Mouse (Mus musculus) liver, embryonic 11.5 days (tissue): ENCODE data around the gene Tbx1. TPM values are rescaled to one million over a fixed set of nuclear protein-coding genes. Genes with fewer than 3 reads are reported as not detected.
"Not testable (repeated sequence)": the region's sequence is repeated elsewhere in the genome, so short reads cannot be mapped to it uniquely, and the experiment has no call there.

Experiments
- ATAC-seq: fragments of 200-750 bp; cut with Nextera tagmentation; replicated peaks from 2 replicates; pipeline ENCODE4 v1.8.0; 2017; ENCODE audit warnings: moderate number of reproducible peaks, mild to moderate bottlenecking, moderate TSS enrichment, moderate library complexity; ENCODE audit not compliant: low FRiP score
- DNase-seq: peaks from one replicate; pipeline ENCODE4 v3.0.0-alpha.2; 2017; ENCODE audit warnings: low spot score
- H3K27ac ChIP-seq: fragments of 300-500 bp; sonication (generic); 2 replicates; pipeline ENCODE4 v1.5.1; 2014; ENCODE audit warnings: mild to moderate bottlenecking, low read depth, low read length, control low read depth
- H3K27me3 ChIP-seq: fragments of 300-500 bp; sonication (generic); replicated peaks from 2 replicates; pipeline ENCODE4 v1.6.1; 2014; ENCODE audit warnings: low read length, mixed read lengths; ENCODE audit not compliant: control insufficient read depth, insufficient read depth
- H3K36me3 ChIP-seq: fragments of 300-500 bp; sonication (generic); 2 replicates; pipeline ENCODE4 v1.6.1; 2014; ENCODE audit warnings: mild to moderate bottlenecking, low read length, moderate library complexity, mixed read lengths; ENCODE audit not compliant: control insufficient read depth, insufficient read depth
- H3K4me1 ChIP-seq: fragments of 300-500 bp; sonication (generic); replicated peaks from 2 replicates; pipeline ENCODE4 v1.6.1; 2014; ENCODE audit warnings: low read length, mixed read lengths; ENCODE audit not compliant: control insufficient read depth, insufficient read depth
- H3K4me2 ChIP-seq: fragments of 300-500 bp; sonication (generic); 2 replicates; pipeline ENCODE4 v1.6.1; 2014; ENCODE audit warnings: mild to moderate bottlenecking, control low read depth, moderate library complexity
- H3K4me3 ChIP-seq: fragments of 300-500 bp; sonication (generic); 2 replicates; pipeline ENCODE4 v1.5.1; 2014; ENCODE audit warnings: low read depth, low read length, control low read depth
- H3K9ac ChIP-seq: fragments of 300-500 bp; sonication (generic); 2 replicates; pipeline ENCODE4 v1.6.1; 2014; ENCODE audit warnings: low read depth, low read length, control low read depth
- H3K9me3 ChIP-seq: fragments of 300-500 bp; sonication (generic); 2 replicates; pipeline ENCODE4 v1.6.1; 2016; ENCODE audit warnings: low read length, inconsistent platforms, mixed read lengths; ENCODE audit not compliant: control insufficient read depth
- WGBS: fragments of 180-500 bp; shearing (Covaris S2); extraction: QIAGEN DNeasy Blood & Tissue Kit; methylation state at CpG from one replicate; pipeline ENCODE4 v1.1.7; 2014; 5-methylcytosine and 5-hydroxymethylcytosine counted together
- polyA plus RNA-seq: library from polyadenylated mRNA; unstranded; fragments of >200 nt; fragmentation: Nextera tagmentation; extraction: Ambion mirVana; gene quantifications from 2 replicates; pipeline ENCODE4 v1.2.1, GENCODE M21; 2014

Gene Tbx1
- polyA plus RNA-seq, 1 experiment from 2014 or later, result 0.43 TPM

GRCm38 (mm10) chr16:18533061-18533460, 57.4 kb downstream of the Tbx1 start:
- H3K9ac ChIP-seq, H3K36me3 ChIP-seq, H3K4me1 ChIP-seq, H3K9me3 ChIP-seq, DNase-seq, H3K4me3 ChIP-seq, H3K4me2 ChIP-seq, H3K27me3 ChIP-seq, H3K27ac ChIP-seq: not testable (repeated sequence)
- peak; percentile 100 for ATAC-seq
- WGBS, result 93% methylated on average over 7 of the region's 7 CpGs

Other genes with a start within 250 kb of the Tbx1 start
- gene Tango2, start 242.6 kb downstream of the Tbx1 start, polyA plus RNA-seq, result 104 and 109 TPM in 2 replicates
- 13.8 and 15.5 TPM in 2 replicates for gene Arvcf, start 242.5 kb downstream of the Tbx1 start, polyA plus RNA-seq
- gene Txnrd2, start 164.3 kb downstream of the Tbx1 start, polyA plus RNA-seq, result 83.7 and 91.8 TPM in 2 replicates
- 140 and 141 TPM in 2 replicates for gene Comt, start 163.8 kb downstream of the Tbx1 start, polyA plus RNA-seq
- 17.8 and 18.4 TPM in 2 replicates for gene Gnb1l, start 92.0 kb downstream of the Tbx1 start, polyA plus RNA-seq
- gene Rtl10, start 91.8 kb downstream of the Tbx1 start, polyA plus RNA-seq, result 1.9 and 2.1 TPM in 2 replicates
- 42.4 and 46.3 TPM in 2 replicates for gene Gp1bb, start 31.7 kb upstream of the Tbx1 start, polyA plus RNA-seq
- gene Gm49601, start 35.8 kb upstream of the Tbx1 start, polyA plus RNA-seq, result not detected in 2 replicates
- gene Sept5, start 39.3 kb upstream of the Tbx1 start, polyA plus RNA-seq, result 6.0 and 6.2 TPM in 2 replicates
- 18.5 and 18.8 TPM in 2 replicates for gene Cldn5, start 186.2 kb upstream of the Tbx1 start, polyA plus RNA-seq
- gene Ufd1, start 221.1 kb upstream of the Tbx1 start, polyA plus RNA-seq, result 69.1 and 71.1 TPM in 2 replicates
- 66.7 and 76.8 TPM in 2 replicates for gene Cdc45, start 221.3 kb upstream of the Tbx1 start, polyA plus RNA-seq
- 41.9 and 51.5 TPM in 2 replicates for gene 2510002D24Rik, start 245.9 kb upstream of the Tbx1 start, polyA plus RNA-seq
- gene Gm28539, start 245.9 kb upstream of the Tbx1 start, polyA plus RNA-seq, result 0.11 TPM in 1 of 2 replicates, not detected in the other